Mouse (Mus musculus) kidney, adult 2 months (tissue): ENCODE measurements around the gene Chrng. TPM values are rescaled to one million over a fixed set of nuclear protein-coding genes. Genes with fewer than 3 reads are reported as not detected.
A peak's percentile ranks its signal among the peaks of the same experiment; 100 is the strongest.

Experiments
- DNase-seq: peaks from one replicate; pipeline ENCODE4 v3.0.0; 2021
- H3K27ac ChIP-seq: fragments of 200-500 bp; 2 replicates; pipeline ENCODE4 v1.5.1; 2012; ENCODE audit warnings: low read depth, low read length, control low read depth, inconsistent platforms; ENCODE audit not compliant: insufficient read depth
- H3K27me3 ChIP-seq: fragments of 200-500 bp; replicated peaks from 2 replicates; pipeline ENCODE4 v1.6.1; 2012; ENCODE audit warnings: mild to moderate bottlenecking, moderate library complexity, low read length, inconsistent platforms; ENCODE audit not compliant: control insufficient read depth, insufficient read depth
- H3K36me3 ChIP-seq: fragments of 200-500 bp; 2 replicates; pipeline ENCODE4 v1.6.1; 2012; ENCODE audit warnings: mild to moderate bottlenecking, moderate library complexity, low read length, inconsistent platforms; ENCODE audit not compliant: control insufficient read depth, insufficient read depth
- H3K4me1 ChIP-seq: fragments of 200-500 bp; 2 replicates; pipeline ENCODE4 v1.6.1; 2011; ENCODE audit warnings: low read length; ENCODE audit not compliant: control insufficient read depth, insufficient read depth
- H3K4me3 ChIP-seq: fragments of 200-500 bp; 2 replicates; pipeline ENCODE4 v1.5.1; 2011; ENCODE audit warnings: mild to moderate bottlenecking, low read depth, low read length, control low read depth; ENCODE audit not compliant: insufficient read depth
- CTCF ChIP-seq: fragments of 200-500 bp; conservative IDR thresholded peaks from 2 replicates; pipeline ENCODE4 v1.5.1; 2011; ENCODE audit warnings: low read depth, mild to moderate bottlenecking, control low read depth, low read length, moderate library complexity, mixed read lengths; ENCODE audit not compliant: insufficient read depth, insufficient read length
- POLR2A ChIP-seq: fragments of 200-500 bp; IDR thresholded peaks from one replicate; pipeline ENCODE4 v1.6.1; 2011; ENCODE audit warnings: low read depth, low read length, control low read depth
- WGBS: fragments of 180-500 bp; shearing (Covaris S2); methylation state at CpG from one replicate; pipeline ENCODE4 v1.1.7; 2018; 5-methylcytosine and 5-hydroxymethylcytosine counted together
- polyA plus RNA-seq: library from polyadenylated mRNA; depleted of rRNA; stranded (reverse); fragments of >200 nt; gene quantifications from 2 replicates; pipeline ENCODE4 v1.2.3, GENCODE M21; 2012

The Chrng gene
- polyA plus RNA-seq, 1 experiment, result not detected

DNA sequence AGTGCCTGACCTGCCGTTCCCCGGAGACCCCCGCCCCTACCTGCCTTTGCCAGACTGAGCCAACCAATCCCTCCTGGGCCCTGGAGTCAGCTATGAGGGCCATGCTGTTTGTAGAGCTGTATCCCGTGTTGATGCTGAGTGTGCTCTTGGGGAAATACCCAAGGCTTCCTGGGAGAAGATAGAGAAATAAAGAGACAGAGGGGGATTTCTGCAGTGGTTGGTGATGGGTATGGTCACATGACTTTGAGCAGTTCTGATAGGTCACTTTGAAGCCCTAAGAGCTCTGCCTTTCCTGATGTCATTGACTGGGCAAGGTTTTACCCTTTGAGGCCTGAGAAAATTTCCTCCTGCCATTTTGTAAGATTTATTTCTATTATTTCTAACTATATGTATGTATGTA lies 7.0 kb downstream of the Chrng start:
- DNase-seq, result no peak
- TF ChIP-seq CTCF (no peak), POLR2A (no peak)
- WGBS, result 87% methylated on average over 4 of the region's 4 CpGs
- H3K4me1 ChIP-seq, result peaks cover 10% of the 10 kb centered on the region; the same call in 1 of the 2 replicates
- no peak overlapping the region for H3K27ac ChIP-seq
- no peaks in the 10 kb centered on the region for H3K27me3 ChIP-seq
- H3K4me3 ChIP-seq, result no peak overlapping the region
- no peaks in the 10 kb centered on the region for H3K36me3 ChIP-seq

DNA sequence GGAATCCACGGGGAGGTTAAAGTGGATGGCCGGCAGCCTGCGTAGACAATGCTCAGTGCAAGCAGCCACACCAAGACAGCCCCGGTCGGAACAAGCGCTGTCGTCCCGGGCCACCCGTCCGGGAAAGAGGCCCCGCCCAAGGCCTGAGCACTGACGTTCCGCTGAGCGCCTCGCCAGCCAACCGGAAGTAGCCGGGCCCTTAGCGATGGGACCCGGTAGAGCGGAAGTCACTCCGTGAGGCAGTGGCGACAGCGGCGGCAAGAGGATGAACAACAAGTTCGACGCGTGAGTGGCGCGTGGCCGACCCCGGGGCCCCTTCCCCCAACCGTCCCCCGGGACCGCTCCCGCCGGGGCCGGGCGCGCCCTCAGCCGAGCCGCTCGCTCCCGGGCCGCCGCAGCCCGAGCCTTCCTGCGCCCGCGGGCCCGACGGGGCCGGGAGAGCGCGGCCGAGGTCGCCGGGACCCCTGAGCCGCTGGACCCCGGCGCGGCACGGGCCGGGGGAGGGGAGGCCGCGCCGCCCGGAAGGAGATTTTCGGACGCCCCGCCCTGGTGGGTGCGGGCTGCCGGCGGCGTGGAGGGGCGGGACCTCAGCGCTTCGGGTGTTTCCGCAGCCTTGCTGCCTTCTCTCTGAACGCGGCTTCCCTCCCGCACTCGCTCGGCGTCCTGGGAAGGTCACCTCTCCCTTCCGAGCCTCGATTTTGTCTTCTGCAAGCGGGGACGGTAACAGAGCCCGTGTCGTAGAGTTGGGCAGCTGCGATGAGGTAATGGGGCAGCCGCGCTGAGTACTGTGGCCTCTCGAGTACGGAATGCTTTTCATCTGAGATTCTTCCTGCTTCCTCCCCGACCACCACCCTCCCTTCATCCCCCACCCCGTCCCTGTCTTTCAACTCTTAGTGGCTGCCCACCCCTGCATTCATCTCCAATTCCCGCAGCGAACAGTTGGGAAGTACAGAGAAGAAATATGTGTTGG lies 9.6 kb downstream of the Chrng start, which contains the start of gene Eif4e2:
Gene Eif4e2 (plus strand): TSS at position 180 of the 970 bp plus-strand sequence.
- under 1% methylated on average over 99 of the region's 99 CpGs for WGBS
- Histone ChIP-seq H3K4me3 (peak within 1 kb of the TSS; percentile 83), H3K36me3 (no peaks in the 10 kb centered on the region), H3K4me1 (peaks cover 21% of the 10 kb centered on the region), H3K27ac (peak within 1 kb of the TSS; percentile 72), H3K27me3 (no peaks in the 10 kb centered on the region)
- DNase-seq, result peak; percentile 96
- TF ChIP-seq POLR2A (peak; percentile 87), CTCF (no peak)

DNA sequence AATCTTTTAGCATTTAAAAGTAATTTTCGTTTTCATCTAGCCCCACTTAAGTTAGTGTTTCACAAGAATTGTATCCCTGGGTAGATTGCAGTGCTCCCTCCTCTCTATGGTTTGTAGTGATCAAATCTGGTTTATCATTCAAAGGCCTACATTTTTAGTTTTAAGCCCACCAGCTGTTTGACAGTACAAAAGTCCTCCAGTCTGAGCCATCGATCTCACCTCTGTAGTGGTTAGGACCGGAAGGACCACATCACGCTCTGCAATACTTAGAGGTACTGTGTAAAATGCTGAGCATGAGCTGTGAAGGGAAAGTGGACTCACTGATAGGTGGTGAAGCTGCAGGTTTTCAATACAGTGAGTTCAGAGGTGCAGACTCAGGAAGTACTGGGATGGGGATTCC lies 10.3 kb downstream of the Chrng start:
- no peak for TF ChIP-seq CTCF
- TF ChIP-seq POLR2A, result no peak
- H3K27me3 ChIP-seq, result no peaks in the 10 kb centered on the region
- peaks cover 21% of the 10 kb centered on the region for H3K4me1 ChIP-seq
- WGBS, result 3% methylated on average over 4 of the region's 4 CpGs
- peak overlapping the region; percentile 83 for H3K4me3 ChIP-seq
- no peak overlapping the region; the same call in 1 of the 2 replicates for H3K27ac ChIP-seq
- peaks cover 1% of the 10 kb centered on the region; the same call in 1 of the 2 replicates for H3K36me3 ChIP-seq
- peak; percentile 12 for DNase-seq

DNA sequence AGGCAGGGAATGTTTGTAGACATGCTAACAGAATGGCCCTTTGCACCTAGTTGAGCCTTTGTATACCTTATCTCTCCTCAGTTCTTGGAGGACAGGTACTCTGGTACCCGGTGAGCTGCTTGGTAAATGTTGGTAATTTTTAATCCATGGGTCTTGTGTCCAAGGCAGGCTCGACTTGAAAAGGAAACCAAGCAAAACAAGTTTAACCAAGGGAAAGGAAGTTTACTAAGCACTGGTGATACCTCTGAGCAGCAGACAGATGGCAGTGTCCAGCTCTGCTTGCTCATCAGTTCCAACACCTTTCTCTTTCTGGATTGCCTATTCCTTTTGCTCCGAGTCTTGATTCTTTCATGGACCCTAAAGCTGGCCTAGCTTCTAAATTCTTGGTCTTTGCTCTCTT lies 13.5 kb downstream of the Chrng start:
- Histone ChIP-seq H3K4me3 (no peak overlapping the region), H3K27ac (peak overlapping the region; percentile 63), H3K4me1 (peaks cover 21% of the 10 kb centered on the region), H3K36me3 (peaks cover 23% of the 10 kb centered on the region), H3K27me3 (no peaks in the 10 kb centered on the region)
- 20% methylated on average over 3 of the region's 3 CpGs for WGBS
- DNase-seq, result peak; percentile 83
- TF ChIP-seq POLR2A (no peak), CTCF (peak; percentile 77)

DNA sequence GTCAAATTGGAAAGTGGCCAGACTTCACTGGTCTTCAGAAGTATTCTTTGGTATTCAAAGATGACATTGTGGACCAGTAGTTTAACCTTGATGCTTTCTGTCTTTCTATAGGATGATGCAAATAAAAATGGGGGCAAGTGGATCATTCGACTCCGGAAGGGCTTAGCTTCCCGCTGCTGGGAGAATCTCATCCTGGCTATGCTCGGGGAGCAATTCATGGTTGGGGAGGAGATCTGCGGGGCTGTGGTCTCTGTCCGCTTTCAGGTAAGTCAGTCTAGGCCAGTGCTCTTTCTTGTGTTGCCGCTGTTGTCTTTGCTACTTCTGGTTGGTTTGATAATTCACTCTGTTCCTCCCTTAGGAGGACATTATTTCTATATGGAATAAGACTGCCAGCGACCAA lies 21.3 kb downstream of the Chrng start:
- 96% methylated on average over 8 of the region's 8 CpGs for WGBS
- no peak for DNase-seq

DNA sequence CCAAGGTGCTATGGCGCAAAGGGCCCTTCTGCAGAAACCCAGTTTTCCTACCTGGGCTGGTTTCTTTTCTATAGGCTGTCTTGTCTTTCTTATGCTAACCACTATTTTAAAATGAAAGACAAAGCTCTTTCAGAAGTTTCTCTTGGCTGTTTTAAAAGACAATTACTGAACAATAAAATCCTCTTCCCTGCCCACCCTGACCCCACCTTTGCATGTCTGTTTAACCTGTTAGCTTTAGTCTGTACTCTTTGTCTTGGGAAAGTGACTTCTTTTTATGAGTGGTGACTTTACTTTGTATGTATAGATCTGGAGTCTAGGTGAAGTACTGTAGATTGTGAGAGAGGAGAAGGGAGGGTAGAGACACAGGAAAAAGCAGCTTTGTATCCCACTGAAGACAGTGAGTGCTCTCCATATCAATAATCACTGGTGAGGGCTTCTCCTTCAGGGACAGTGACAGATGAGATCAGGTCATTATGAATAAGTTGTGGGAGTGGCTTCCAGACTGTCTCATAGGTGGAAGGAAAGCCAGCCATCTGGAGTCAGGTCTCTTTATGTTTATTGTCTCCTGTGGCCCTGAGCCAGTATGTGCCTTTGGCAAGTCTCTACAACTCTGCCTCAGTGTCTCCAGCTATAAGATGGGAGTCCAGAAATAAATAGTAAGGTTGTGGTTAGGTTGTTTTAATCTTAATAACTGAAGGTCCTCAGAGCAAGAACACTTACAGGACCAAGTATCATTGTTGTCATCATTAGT lies 22.1 kb downstream of the Chrng start:
- H3K27me3 ChIP-seq, result no peaks in the 10 kb centered on the region
- DNase-seq, result no peak
- 95% methylated on average over 1 of the region's 1 CpGs for WGBS
- no peak for TF ChIP-seq POLR2A
- TF ChIP-seq CTCF, result no peak
- no peak overlapping the region for H3K4me3 ChIP-seq
- H3K27ac ChIP-seq, result no peak overlapping the region
- no peaks in the 10 kb centered on the region for H3K4me1 ChIP-seq
- H3K36me3 ChIP-seq, result peaks cover 23% of the 10 kb centered on the region

More for the DNA sequence above, 21.3 kb downstream of the Chrng start:
- TF ChIP-seq POLR2A (no peak), CTCF (no peak)
- Histone ChIP-seq H3K4me1 (no peaks in the 10 kb centered on the region), H3K27me3 (no peaks in the 10 kb centered on the region), H3K27ac (no peak overlapping the region), H3K4me3 (no peak overlapping the region), H3K36me3 (peaks cover 29% of the 10 kb centered on the region)
